In the genomic region with DNA sequence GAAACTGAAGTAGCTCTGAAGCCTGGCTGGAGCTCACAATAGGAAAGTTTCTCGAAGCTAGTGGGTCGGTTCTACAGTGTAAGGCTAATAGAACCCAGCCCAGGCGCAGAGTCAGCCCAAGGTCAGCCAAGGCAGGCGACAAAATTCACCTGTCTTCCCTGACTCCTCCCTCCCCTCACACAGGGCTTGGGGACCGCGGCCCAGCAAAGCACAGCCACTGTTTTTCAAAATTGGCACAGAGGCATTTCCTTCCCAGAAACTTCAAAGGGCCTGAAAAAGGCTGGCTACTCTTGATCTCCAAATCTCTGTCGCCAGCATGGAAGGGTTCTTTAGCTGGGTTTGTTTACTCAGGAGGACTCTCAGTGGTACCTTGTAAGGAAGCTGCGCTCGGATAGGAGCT, we compare ENCODE assay signal across 8 mouse cellular contexts. TPM values are rescaled to one million over a fixed set of nuclear protein-coding genes. Genes with fewer than 3 reads are reported as not detected.
DNase-seq lines count a peak whose midpoint lies in the region; ATAC-seq lines count a peak whose summit lies in the region.

No protein-coding gene starts in this region.

- H3K36me3 ChIP-seq in neural tube, embryonic 11.5 days (ENCODE audit: control insufficient read depth, insufficient read depth, low read length): no peaks in the 10 kb centered on the region

- no peak overlapping the region for H3K27ac ChIP-seq in neural tube, embryonic 11.5 days (ENCODE audit: low read depth, low read length)

- no peak overlapping the region for H3K9ac ChIP-seq in neural tube, embryonic 11.5 days (ENCODE audit: low read length)

- ATAC-seq in neural tube, embryonic 11.5 days (ENCODE audit: insufficient read depth, low FRiP score, low TSS enrichment): no peak
- no peak for ATAC-seq in CD4-positive, CD25-positive, alpha-beta regulatory T cell, adult 4 months

- H3K27me3 ChIP-seq in neural tube, embryonic 11.5 days (ENCODE audit: control insufficient read depth, insufficient read depth, low read length): peaks cover 33% of the 10 kb centered on the region

- H3K4me1 ChIP-seq in neural tube, embryonic 11.5 days (ENCODE audit: control insufficient read depth, insufficient read depth, low read length): peaks cover 6% of the 10 kb centered on the region

- DNase-seq in adrenal gland, adult (ENCODE audit: inconsistent age in 2 of 2, low spot score in 1 of 2): peak; percentile 20 to 66
- DNase-seq in adrenal gland, adult 18-20 months (ENCODE audit: low spot score in 2 of 2): no peak
- no peak for DNase-seq in neural tube, embryonic 11.5 days (ENCODE audit: low spot score)
- DNase-seq in neural tube, embryonic 10.5 days (ENCODE audit: extremely low spot score, low spot score): no peak
- DNase-seq in lung, postnatal 10 days: peak; percentile 6
- no peak for DNase-seq in thymus, adult 18-20 months
- no peak for DNase-seq in left cerebral cortex, adult 8-10 months (ENCODE audit: low spot score in 2 of 2)

- H3K4me3 ChIP-seq in neural tube, embryonic 11.5 days (ENCODE audit: low read depth, low read length): peak overlapping the region; percentile 38; the same call in 1 of the 2 replicates

- no peaks in the 10 kb centered on the region for H3K9me3 ChIP-seq in neural tube, embryonic 11.5 days (ENCODE audit: control insufficient read depth, low read length)

- WGBS in neural tube, embryonic 11.5 days: 4% methylated on average over 9 of the region's 9 CpGs

- no peak overlapping the region for H3K4me2 ChIP-seq in neural tube, embryonic 11.5 days (ENCODE audit: low read depth)

RNA-seq across cellular contexts. Expression of a gene that starts 1.1 kb away (rescaled TPM):
- total RNA-seq in adrenal gland, adult 18-20 months (2021): 1 to 10 TPM; 7.8 to 9.4 TPM
- 1.1 and 1.2 TPM in 2 replicates for polyA plus RNA-seq in neural tube, embryonic 11.5 days (2014; fragmentation: Nextera tagmentation; extraction: Ambion mirVana)
- not detected for polyA plus RNA-seq in CD4-positive, CD25-positive, alpha-beta regulatory T cell, adult 4 months (2017; shearing (Covaris generic))
- 100 to 1,000 TPM in 1 of 4 experiments, 10 to 100 TPM in 3; 89.6 to 103 (median 94.7) TPM for total RNA-seq in left cerebral cortex, adult 8-10 months (2022)

Comparison
In these comparisons a context has a peak if more than half of its experiments do, and no peak if none do; other contexts are left out.
1. DNase-seq: peak in adrenal gland, adult (2 of 2) and lung, postnatal 10 days (single experiment); none in adrenal gland, adult 18-20 months (0 of 2), neural tube, embryonic 11.5 days (single experiment), neural tube, embryonic 10.5 days (single experiment), thymus, adult 18-20 months (0 of 2) and left cerebral cortex, adult 8-10 months (0 of 2).
2. RNA of a gene that starts 1.1 kb away (total RNA-seq): 89.6 to 103 TPM in left cerebral cortex, adult 8-10 months; 7.8 to 9.4 TPM in adrenal gland, adult 18-20 months; every median in the first group is over 4 times any median in the second.